Mouse (Mus musculus): ENCODE results near the gene Tjp1. TPM values are rescaled to one million over a fixed set of nuclear protein-coding genes. Genes with fewer than 3 reads are reported as not detected.

Tjp1 gene
- total RNA-seq, 2 experiments from 2014 or later: 0.13 to 0.22 TPM

GRCm38 (mm10) chr7:65279277-65279676, 248.3 kb downstream of the Tjp1 start:
- no peak for ATAC-seq (ENCODE audit: poor library complexity, severe bottlenecking)

DNA sequence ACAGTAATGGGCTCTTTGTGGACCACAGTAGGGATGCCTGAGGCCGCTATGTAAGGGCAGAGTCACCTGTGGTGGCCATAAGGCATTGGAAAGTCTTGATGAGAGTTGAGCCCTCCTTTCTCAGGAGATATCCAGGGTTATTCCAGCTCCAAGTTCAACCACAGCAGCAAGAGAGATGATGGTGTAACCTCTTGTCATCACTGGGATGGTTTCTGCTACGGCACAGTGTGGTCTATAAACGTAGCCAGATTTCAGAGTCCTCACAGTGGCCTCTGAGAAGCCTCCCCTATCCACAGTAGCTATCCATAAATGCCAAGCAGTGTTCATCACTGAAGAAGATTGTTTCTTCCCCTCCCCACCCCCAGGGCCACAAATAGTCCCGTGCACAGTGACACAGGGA, 251.8 kb downstream of the Tjp1 start:
- ATAC-seq (ENCODE audit: poor library complexity, severe bottlenecking): no peak

- ATAC-seq (ENCODE audit: poor library complexity, severe bottlenecking): no peak
Measured at GRCm38 (mm10) chr7:65274216-65274615, 253.4 kb downstream of the Tjp1 start.

GRCm38 (mm10) chr7:65249656-65250055, 277.9 kb downstream of the Tjp1 start:
- ATAC-seq (ENCODE audit: poor library complexity, severe bottlenecking): no peak

Other genes with a start within 250 kb of the Tjp1 start
- gene Tarsl2, start 117.1 kb upstream of the Tjp1 start, total RNA-seq (2015): 3.4 and 3.9 TPM in 2 replicates
- 8.3 and 11.6 TPM in 2 replicates for gene Tarsl2, start 117.1 kb upstream of the Tjp1 start, total RNA-seq (2017)
- 27.7 and 29.5 TPM in 2 replicates for gene Tm2d3, start 163.4 kb upstream of the Tjp1 start, total RNA-seq (2015)
- gene Tm2d3, start 163.4 kb upstream of the Tjp1 start, total RNA-seq (2017): 43.5 and 44.2 TPM in 2 replicates

Data from megakaryocyte, adult 5-6 weeks (primary cell).